Mouse (Mus musculus) bone marrow, adult 2 months (tissue): ENCODE results near the gene Entpd6. TPM values are rescaled to one million over a fixed set of nuclear protein-coding genes. Genes with fewer than 3 reads are reported as not detected.

Source experiments
- H3K27ac ChIP-seq: fragments of 200-500 bp; 2 replicates; pipeline ENCODE4 v1.5.1; 2012; ENCODE audit warnings: low read depth, mild to moderate bottlenecking, control low read depth, inconsistent platforms, low read length; ENCODE audit not compliant: control insufficient read depth, poor library complexity, insufficient read depth
- H3K4me1 ChIP-seq: fragments of 200-500 bp; 2 replicates; pipeline ENCODE4 v1.6.1; 2011; ENCODE audit warnings: low read length; ENCODE audit not compliant: control insufficient read depth, insufficient read depth
- H3K4me3 ChIP-seq: fragments of 200-500 bp; replicated peaks from 2 replicates; pipeline ENCODE3; 2011; ENCODE audit warnings: mild to moderate bottlenecking, low read depth, low read length, control low read depth; ENCODE audit not compliant: control insufficient read depth
- CTCF ChIP-seq: fragments of 200-500 bp; IDR thresholded peaks from 2 replicates; pipeline ENCODE4 v1.5.1; 2011; ENCODE audit warnings: low read length, control low read depth; ENCODE audit not compliant: control insufficient read depth, insufficient read depth
- POLR2A ChIP-seq: fragments of 200-500 bp; IDR thresholded peaks from 2 replicates; pipeline ENCODE4 v1.6.1; 2011; ENCODE audit warnings: low read depth, mild to moderate bottlenecking, control low read depth, low read length, borderline replicate concordance; ENCODE audit not compliant: control insufficient read depth
- WGBS: fragments of 180-500 bp; shearing (Covaris S2); methylation state at CpG from one replicate; pipeline ENCODE4 v1.1.7; 2018; 5-methylcytosine and 5-hydroxymethylcytosine counted together
- polyA plus RNA-seq: library from polyadenylated mRNA; stranded (reverse); fragments of >200 nt; gene quantifications from 2 replicates; pipeline ENCODE4 v1.2.4, GENCODE M21; 2011; ENCODE audit warnings: low replicate concordance; ENCODE audit not compliant: missing spikeins, insufficient read depth, insufficient read length

Entpd6 gene
- 5.3 and 5.6 TPM in 2 replicates for polyA plus RNA-seq

DNA sequence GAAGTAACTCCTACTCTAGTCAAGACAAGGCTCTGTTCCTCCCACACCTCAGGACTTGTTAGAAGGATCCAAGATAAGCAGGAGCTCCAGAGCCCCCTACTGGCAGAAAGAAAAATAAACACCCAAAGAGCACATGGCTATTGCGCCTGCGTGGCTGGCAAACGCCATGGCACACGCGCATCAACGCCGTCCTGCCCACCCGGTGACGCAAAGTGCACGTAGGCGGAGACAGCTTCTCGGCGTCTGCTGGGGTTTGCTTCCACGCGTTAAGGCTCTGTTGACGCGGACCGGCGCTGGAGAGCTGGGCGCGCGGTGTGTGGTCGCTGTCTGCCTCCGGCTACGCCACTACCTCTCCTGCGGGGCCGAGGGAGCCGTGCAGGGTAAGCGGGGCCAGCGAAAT lies at the start of gene Entpd6:
TSS of gene Entpd6 (plus strand) at position 189 of the 400 bp plus-strand sequence.
- Histone ChIP-seq H3K4me3 (peak within 1 kb of the TSS; percentile 72), H3K27ac (peak within 1 kb of the TSS; percentile 39), H3K4me1 (peaks cover 1% of the 10 kb centered on the region; the same call in 1 of the 2 replicates)
- TF ChIP-seq CTCF: peak; percentile 61
- peak; percentile 78; the same call in 1 of the 2 replicates for TF ChIP-seq POLR2A
- under 1% methylated on average over 30 of the region's 30 CpGs for WGBS

DNA sequence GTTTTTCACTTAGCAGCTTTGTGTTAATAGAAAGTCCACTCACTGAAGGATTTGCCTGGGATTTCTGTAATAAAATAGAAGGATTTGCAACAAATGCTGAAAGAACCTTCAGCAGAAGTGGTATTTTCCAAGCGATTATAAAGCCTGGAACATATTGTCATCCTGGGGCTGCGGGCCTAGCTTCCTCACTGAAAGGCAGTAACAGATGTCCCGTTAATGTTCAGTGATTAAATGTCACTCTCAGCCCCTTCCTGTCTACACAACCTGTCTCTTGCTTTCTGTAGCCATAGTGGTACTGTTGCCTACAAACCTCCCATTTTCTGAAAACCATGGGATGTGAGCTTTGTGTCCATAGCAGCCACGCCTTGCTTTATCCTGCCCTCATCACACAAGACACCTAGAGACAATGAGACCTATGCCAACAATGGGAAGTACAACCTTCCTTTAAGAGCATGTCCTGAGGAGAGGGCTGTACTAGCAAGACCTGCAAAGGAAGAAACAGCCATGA lies 36.6 kb upstream of the Entpd6 start:
- no peak overlapping the region for H3K4me3 ChIP-seq
- no peak overlapping the region for H3K27ac ChIP-seq
- 67% methylated on average over 4 of the region's 4 CpGs for WGBS
- TF ChIP-seq POLR2A (no peak), CTCF (no peak)
- H3K4me1 ChIP-seq: no peaks in the 10 kb centered on the region

DNA sequence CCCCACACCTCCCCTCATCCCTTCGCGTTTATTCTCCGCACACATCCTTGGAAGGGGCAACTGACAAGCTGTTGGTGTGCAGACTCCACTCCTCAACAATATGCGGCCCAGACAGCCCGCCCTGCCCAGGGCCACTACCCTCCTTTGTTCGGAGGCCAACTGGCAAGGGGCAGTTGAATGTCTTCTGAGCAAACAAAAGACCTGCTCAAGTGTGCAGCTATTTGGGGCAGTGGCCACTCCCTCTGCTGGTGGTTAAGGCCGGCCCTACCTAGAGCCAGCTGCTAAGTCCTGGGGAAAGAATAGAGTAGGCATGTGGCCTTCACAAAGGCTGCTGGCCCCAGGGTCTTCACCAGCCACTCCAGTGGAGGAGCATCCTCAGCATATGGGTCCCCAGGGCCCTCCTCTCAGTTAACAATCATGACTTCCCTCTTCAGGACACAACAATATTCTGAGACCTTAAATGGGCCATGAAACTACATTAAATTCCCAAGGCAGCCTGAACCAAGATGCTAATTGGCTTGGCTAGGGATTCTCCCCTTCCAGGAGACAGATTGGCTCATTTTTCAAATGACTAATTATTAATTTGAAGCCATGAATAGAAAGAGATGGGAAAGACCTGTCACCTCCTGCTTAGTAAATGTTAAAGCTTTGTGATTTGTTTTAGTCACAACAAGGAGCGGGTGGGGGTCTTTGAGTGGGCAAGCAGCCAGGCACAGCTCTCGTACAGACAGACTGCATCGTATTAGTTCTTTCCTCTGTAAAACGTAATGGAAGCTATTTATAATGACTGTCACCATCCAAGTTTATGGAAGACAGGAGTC lies 12.9 kb upstream of the Entpd6 start:
- no peaks in the 10 kb centered on the region for H3K4me1 ChIP-seq
- no peak overlapping the region for H3K27ac ChIP-seq
- no peak overlapping the region for H3K4me3 ChIP-seq
- no peak for TF ChIP-seq POLR2A
- no peak for TF ChIP-seq CTCF
- WGBS: 73% methylated on average over 11 of the region's 11 CpGs

- Histone ChIP-seq H3K4me1 (no peaks in the 10 kb centered on the region), H3K27ac (no peak overlapping the region), H3K4me3 (no peak overlapping the region)
- TF ChIP-seq POLR2A (no peak), CTCF (no peak)
- 70% methylated on average over 9 of the region's 9 CpGs for WGBS
Measured at GRCm38 (mm10) chr2:150737881-150738280, 11.0 kb upstream of the Entpd6 start.

DNA sequence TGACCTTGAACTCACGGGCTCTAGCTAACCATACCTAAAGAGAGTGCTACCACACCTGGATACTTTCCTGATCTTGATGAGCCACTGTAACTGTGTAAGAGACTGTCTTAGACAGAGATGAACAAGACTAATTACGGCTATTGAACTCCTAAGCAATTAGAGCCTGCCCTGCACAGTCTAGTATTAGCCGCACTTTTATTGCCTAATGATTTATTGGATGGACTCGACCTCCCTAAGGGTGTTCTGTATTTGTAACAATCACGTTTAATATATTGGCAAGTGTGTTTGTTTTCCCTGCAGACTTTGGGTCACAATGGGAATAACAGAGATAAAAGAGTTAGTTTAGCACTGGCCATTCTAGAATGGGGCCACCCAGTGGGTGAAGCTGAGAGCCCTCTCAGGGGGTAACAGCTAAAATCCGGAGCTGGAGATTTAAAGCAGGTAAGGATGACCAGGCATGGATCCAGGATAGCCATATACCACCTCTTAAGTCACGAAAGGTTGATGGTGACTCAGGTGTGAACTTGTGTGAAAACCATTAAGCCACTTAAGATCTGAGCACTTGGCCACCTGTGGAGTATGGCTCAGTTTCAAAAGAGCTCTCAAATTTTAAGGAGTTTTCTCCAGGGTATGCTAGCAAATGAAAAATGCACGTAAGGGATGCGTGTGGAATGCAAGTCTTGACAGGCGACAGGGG lies 8.5 kb upstream of the Entpd6 start:
- H3K4me1 ChIP-seq: no peaks in the 10 kb centered on the region
- H3K27ac ChIP-seq: no peak overlapping the region
- TF ChIP-seq POLR2A: no peak
- TF ChIP-seq CTCF: no peak
- 69% methylated on average over 10 of the region's 10 CpGs for WGBS
- no peak overlapping the region for H3K4me3 ChIP-seq

GRCm38 (mm10) chr2:150741405-150741804 lies 7.4 kb upstream of the Entpd6 start:
- WGBS: 36% methylated on average over 4 of the region's 4 CpGs
- no peak for TF ChIP-seq POLR2A
- TF ChIP-seq CTCF: no peak

DNA sequence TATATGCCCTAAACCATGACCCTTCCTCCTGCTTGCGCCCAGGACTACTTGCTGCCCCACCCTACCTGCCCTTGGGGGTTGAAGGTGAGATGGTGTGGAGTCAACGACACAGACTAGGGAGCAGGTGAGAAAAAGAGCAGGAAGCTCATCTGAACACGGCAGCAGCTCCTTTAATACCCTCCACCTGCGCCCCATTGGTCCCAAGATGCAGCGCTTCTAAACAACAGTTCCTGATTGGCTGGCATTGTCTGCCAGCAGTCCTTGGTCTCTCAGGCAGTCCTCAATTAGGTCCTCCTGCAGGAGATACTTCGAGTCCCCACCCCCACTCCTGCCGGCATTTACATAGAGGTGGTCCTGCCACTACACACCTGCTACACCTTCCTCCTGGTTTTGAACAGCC lies 3.8 kb upstream of the Entpd6 start:
- WGBS: 70% methylated on average over 7 of the region's 7 CpGs
- TF ChIP-seq POLR2A (no peak), CTCF (no peak)
- peaks cover 1% of the 10 kb centered on the region; the same call in 1 of the 2 replicates for H3K4me1 ChIP-seq
- no peak overlapping the region for H3K27ac ChIP-seq
- H3K4me3 ChIP-seq: no peak overlapping the region

More at GRCm38 (mm10) chr2:150741405-150741804, 7.4 kb upstream of the Entpd6 start:
- Histone ChIP-seq H3K27ac (no peak overlapping the region), H3K4me3 (no peak overlapping the region), H3K4me1 (no peaks in the 10 kb centered on the region)

DNA sequence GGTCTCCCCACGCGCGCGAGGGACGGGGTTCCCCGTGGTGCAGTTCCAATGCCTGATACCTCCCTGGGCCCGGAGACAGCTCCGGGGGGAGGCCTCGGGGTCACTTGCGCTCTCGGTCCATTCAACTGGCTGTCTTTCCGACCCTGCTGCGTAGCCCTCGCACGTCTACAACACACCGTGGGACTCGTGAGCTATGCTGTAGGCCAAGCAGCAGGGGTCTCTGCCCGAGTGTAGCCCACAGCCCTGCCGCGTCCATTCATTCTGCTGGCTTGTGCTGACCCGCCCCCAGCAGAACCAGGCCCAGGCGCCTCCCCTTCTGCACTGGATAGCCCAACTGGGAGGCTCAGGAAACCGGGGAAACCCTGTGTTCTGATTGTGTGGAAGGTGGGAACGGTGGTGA lies 441 bp downstream of the Entpd6 start:
- no peak for TF ChIP-seq POLR2A
- no peak for TF ChIP-seq CTCF
- Histone ChIP-seq H3K27ac (peak overlapping the region; percentile 39), H3K4me1 (peaks cover 1% of the 10 kb centered on the region; the same call in 1 of the 2 replicates), H3K4me3 (peak overlapping the region; percentile 72)
- 1% methylated on average over 24 of the region's 24 CpGs for WGBS
